7 mouse cellular contexts compared by ENCODE assay signal in the genomic region with DNA sequence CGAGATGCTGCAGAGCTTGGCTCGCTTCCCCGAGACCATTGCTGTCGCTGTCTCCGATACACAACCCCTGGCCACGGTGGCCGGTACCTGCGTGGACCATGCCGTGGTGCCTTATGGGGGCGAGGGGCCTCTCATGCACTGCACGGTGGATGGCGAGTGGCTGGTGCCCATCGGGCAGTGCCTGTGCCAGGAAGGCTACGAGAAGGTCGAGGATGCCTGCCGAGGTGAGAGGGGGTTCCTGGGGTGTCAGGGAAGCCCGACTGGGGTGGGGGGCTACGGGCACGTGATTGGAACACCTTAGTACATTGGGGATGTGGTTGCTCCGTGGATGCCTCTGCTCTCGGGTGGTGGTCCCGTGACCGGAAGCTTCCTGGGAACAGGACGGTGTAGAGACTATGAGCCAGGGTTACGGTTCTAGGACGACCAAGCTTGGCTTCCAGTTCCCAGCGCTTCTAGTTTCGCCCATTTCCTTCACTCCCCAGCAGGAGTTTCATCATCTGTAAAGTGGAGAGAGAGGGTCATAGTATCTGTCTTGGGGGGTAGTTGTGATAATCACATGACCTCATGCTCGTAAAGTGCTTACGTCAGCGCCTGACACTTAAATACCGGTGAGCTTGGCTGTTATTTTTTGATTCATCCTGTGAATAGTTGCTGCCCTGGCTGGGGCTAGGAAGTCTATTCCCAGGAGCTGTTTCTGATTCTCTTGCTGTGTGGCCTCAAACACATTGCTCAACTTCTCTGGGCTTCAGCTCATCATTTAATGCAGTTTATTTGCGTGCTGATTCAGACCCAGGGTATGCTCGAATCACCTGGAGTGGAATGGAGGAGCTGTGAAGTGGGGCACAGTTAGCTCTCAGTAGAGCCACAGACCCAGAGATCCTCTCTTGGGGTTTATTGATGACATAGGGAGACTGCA. TPM values are rescaled to one million over a fixed set of nuclear protein-coding genes. Genes with fewer than 3 reads are reported as not detected.
A peak's percentile ranks its signal among the peaks of the same experiment; 100 is the strongest.
DNase-seq lines count a peak whose midpoint lies in the region; ATAC-seq and TF ChIP-seq lines count a peak whose summit lies in the region.

No protein-coding gene starts in this region.

- DNase-seq in kidney, adult 8-10 months, result no peak
- DNase-seq in c-Kit-positive CD71-positive TER-119-positive erythroid progenitor cells, embryonic 14.5 days (ENCODE audit: low spot score), result no peak
- DNase-seq in gastrocnemius, adult 8-10 months (ENCODE audit: low spot score in 2 of 2), result no peak

- H3K36me3 ChIP-seq in kidney, embryonic 15.5 days, result peaks cover 21% of the 10 kb centered on the region
- peaks cover 98% of the 10 kb centered on the region for H3K36me3 ChIP-seq in E14TG2a.4 (ENCODE audit: insufficient read depth, low read length)
- peaks cover 4% of the 10 kb centered on the region; the same call in 1 of the 2 replicates for H3K36me3 ChIP-seq in liver, embryonic 12.5 days

- H3K4me2 ChIP-seq in kidney, embryonic 15.5 days, result 0 out of 2 replicates have a peak overlapping the region, but pooled peaks have one; percentile 30
- no peak overlapping the region for H3K4me2 ChIP-seq in liver, embryonic 12.5 days

- H3K4me1 ChIP-seq in kidney, embryonic 15.5 days, result peaks cover 94% of the 10 kb centered on the region
- peaks cover 99% of the 10 kb centered on the region for H3K4me1 ChIP-seq in E14TG2a.4 (replicated peaks; ENCODE audit: low read depth, low read length)
- H3K4me1 ChIP-seq in brown adipose tissue, adult 24 weeks (ENCODE audit: control insufficient read depth, insufficient read depth, insufficient read length, low read length), result peaks cover 39% of the 10 kb centered on the region
- peaks cover 75% of the 10 kb centered on the region for H3K4me1 ChIP-seq in liver, embryonic 12.5 days

- ATAC-seq in kidney, embryonic 15.5 days (replicated peaks; ENCODE audit: low FRiP score), result no peak
- ATAC-seq in liver, embryonic 12.5 days, result no peak

- peak overlapping the region; percentile 87 for H3K27ac ChIP-seq in kidney, embryonic 15.5 days
- peak overlapping the region; percentile 15 for H3K27ac ChIP-seq in brown adipose tissue, adult 24 weeks (replicated peaks; ENCODE audit: low read depth, low read length)
- H3K27ac ChIP-seq in liver, embryonic 12.5 days, result peak overlapping the region; percentile 69

- no peak overlapping the region for H3K4me3 ChIP-seq in kidney, embryonic 15.5 days (replicated peaks)
- peak overlapping the region; percentile 60 for H3K4me3 ChIP-seq in E14TG2a.4 (replicated peaks; ENCODE audit: low read length)
- H3K4me3 ChIP-seq in brown adipose tissue, adult 24 weeks (ENCODE audit: insufficient read depth, low read depth, low read length), result no peak overlapping the region
- H3K4me3 ChIP-seq in liver, embryonic 12.5 days, result no peak overlapping the region

- H3K9me3 ChIP-seq in kidney, embryonic 15.5 days (replicated peaks), result no peaks in the 10 kb centered on the region
- no peaks in the 10 kb centered on the region for H3K9me3 ChIP-seq in E14TG2a.4 (ENCODE audit: low read length)
- no peaks in the 10 kb centered on the region for H3K9me3 ChIP-seq in liver, embryonic 12.5 days (replicated peaks)

- no peak overlapping the region for H3K9ac ChIP-seq in kidney, embryonic 15.5 days
- H3K9ac ChIP-seq in liver, embryonic 12.5 days, result no peak overlapping the region

- H3K27me3 ChIP-seq in kidney, embryonic 15.5 days, result no peaks in the 10 kb centered on the region
- H3K27me3 ChIP-seq in E14TG2a.4 (ENCODE audit: insufficient read depth, low read length), result no peaks in the 10 kb centered on the region
- H3K27me3 ChIP-seq in liver, embryonic 12.5 days (replicated peaks), result peaks cover 27% of the 10 kb centered on the region

- no peak for TF ChIP-seq CTCF in E14TG2a.4 (conservative IDR thresholded peaks at IDR 0.05; ENCODE audit: low read length)

- WGBS in kidney, embryonic 15.5 days, result 91% methylated on average over 34 of the region's 34 CpGs
- 83% methylated on average over 34 of the region's 34 CpGs for WGBS in liver, embryonic 12.5 days (ENCODE audit: insufficient replicate concordance)

RNA-seq across cellular contexts. Expression of gene Epha2, which starts 8.1 kb away (rescaled TPM):
- 6.8 and 7.1 TPM in 2 replicates for polyA plus RNA-seq in kidney, embryonic 15.5 days (2015; fragmentation: Nextera tagmentation; extraction: Ambion mirVana)
- 1.6 and 1.7 TPM in 2 replicates for polyA plus RNA-seq in brown adipose tissue, adult 24 weeks (2012; ENCODE audit: insufficient read depth, insufficient read length, missing spikeins)
- polyA plus RNA-seq in liver, embryonic 12.5 days (2016; fragmentation: Nextera tagmentation; extraction: Ambion mirVana), result 2.1 TPM in 2 replicates
- total RNA-seq in gastrocnemius, adult 8-10 months (2022), result 1 to 10 TPM in 3 of 4 experiments, under 1 TPM in 1; 0.85 to 2.0 (median 1.8) TPM

RNA-seq across cellular contexts. Expression of gene Fam131c, which starts 58.9 kb away (rescaled TPM):
- polyA plus RNA-seq in kidney, embryonic 15.5 days (2015; fragmentation: Nextera tagmentation; extraction: Ambion mirVana), result 2.0 and 2.4 TPM in 2 replicates
- 1.3 TPM in 1 of 2 replicates, not detected in the other for polyA plus RNA-seq in brown adipose tissue, adult 24 weeks (2012; ENCODE audit: insufficient read depth, insufficient read length, missing spikeins)
- polyA plus RNA-seq in liver, embryonic 12.5 days (2016; fragmentation: Nextera tagmentation; extraction: Ambion mirVana), result 0.08 and 0.13 TPM in 2 replicates
- under 1 TPM in 2 of 4 experiments, not detected in 2; 0.17 to 0.27 TPM for total RNA-seq in gastrocnemius, adult 8-10 months (2022)

Comparison
In these comparisons a context has a peak if more than half of its experiments do, and no peak if none do; other contexts are left out.
1. H3K27ac ChIP-seq: peak in every context shown above with its lines; median percentile 87 in kidney, embryonic 15.5 days; 69 in liver, embryonic 12.5 days; 15 in brown adipose tissue, adult 24 weeks.